ENCODE assay signal across 22 mouse cellular contexts in the genomic region with DNA sequence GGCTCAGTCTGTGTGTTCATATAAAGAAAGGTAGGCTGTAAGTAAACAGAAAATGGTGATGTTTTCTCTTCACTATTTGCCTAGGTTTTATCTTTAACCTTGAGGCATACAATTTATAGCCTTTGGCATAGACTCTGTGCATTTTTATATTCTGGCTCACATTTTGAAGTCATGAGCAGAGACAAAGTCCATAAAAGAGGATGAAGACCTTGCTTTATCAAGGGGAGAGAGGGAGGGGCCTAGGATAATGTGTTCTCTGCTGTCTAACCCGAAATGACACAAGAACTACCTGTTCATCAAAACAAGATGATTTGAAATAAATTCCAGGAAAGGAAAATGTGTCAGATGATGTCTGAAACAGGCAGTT.
"Had no signal": no experiment of that assay in that cellular context is flagged by ENCODE, and none has a peak within 500 bp of the region (broad histone marks: within the 10 kb centered on the region; RNA-seq: fewer than 3 reads in every experiment).

No protein-coding gene starts in this region.

- H3K4me3 ChIP-seq: heart, embryonic 10.5 days; heart, embryonic 12.5 days; hindbrain, embryonic 12.5 days; kidney, embryonic 15.5 days; layer of hippocampus, adult 2 months; left cerebral cortex, adult 2 months; limb, embryonic 10.5 days; limb, embryonic 12.5 days had no signal

- H3K27ac ChIP-seq: heart, embryonic 10.5 days; hindbrain, embryonic 12.5 days; hindbrain, embryonic 14.5 days; kidney, postnatal 0 days; layer of hippocampus, adult 2 months; left cerebral cortex, adult 2 months; limb, embryonic 10.5 days; limb, embryonic 12.5 days; liver, embryonic 14.5 days had no signal

- H3K4me2 ChIP-seq: heart, embryonic 12.5 days; hindbrain, embryonic 12.5 days; hindbrain, embryonic 14.5 days; kidney, embryonic 15.5 days; limb, embryonic 12.5 days; liver, embryonic 11.5 days had no signal

- ATAC-seq: inflammation-experienced regulatory T-cells, adult 6 months had no signal

- H3K4me1 ChIP-seq: heart, embryonic 12.5 days; limb, embryonic 12.5 days had no signal

- H3K9me3 ChIP-seq: heart, embryonic 10.5 days; heart, embryonic 12.5 days; hindbrain, embryonic 12.5 days; kidney, embryonic 15.5 days; limb, embryonic 10.5 days; limb, embryonic 12.5 days had no signal

- H3K27me3 ChIP-seq: heart, embryonic 12.5 days; hindbrain, embryonic 12.5 days; kidney, embryonic 15.5 days; limb, embryonic 12.5 days had no signal

- DNase-seq: gastrocnemius, postnatal 14 days; gastrocnemius, postnatal 36 days; kidney, adult 11 months; kidney, adult 2 months; kidney, adult 9 months; kidney, postnatal 14 days; kidney, postnatal 36 days; liver; lung, adult 18-20 months had no signal

- H3K9ac ChIP-seq: heart, embryonic 12.5 days; hindbrain, embryonic 12.5 days; hindbrain, embryonic 14.5 days; kidney, embryonic 15.5 days; limb, embryonic 12.5 days; liver, embryonic 14.5 days had no signal

- H3K36me3 ChIP-seq: heart, embryonic 10.5 days; heart, embryonic 12.5 days; hindbrain, embryonic 12.5 days; kidney, embryonic 15.5 days; limb, embryonic 10.5 days; limb, embryonic 12.5 days had no signal
